Comparison of ENCODE assay signal across 23 mouse cellular contexts in genomic region chr11:61687595-61687994, GRCm38 (mm10). TPM values are rescaled to one million over a fixed set of nuclear protein-coding genes. Genes with fewer than 3 reads are reported as not detected.
DNase-seq lines count a peak whose midpoint lies in the region; ATAC-seq and TF ChIP-seq lines count a peak whose summit lies in the region.
"Had no signal": no experiment of that assay in that cellular context is flagged by ENCODE, and none has a peak within 500 bp of the region (broad histone marks: within the 10 kb centered on the region; RNA-seq: fewer than 3 reads in every experiment).

No protein-coding gene starts in this region.

- no peak for TF ChIP-seq CTCF in gastrocnemius, adult 2 months (IDR thresholded peaks at IDR 0.05)

- peaks cover 75% of the 10 kb centered on the region for H3K4me1 ChIP-seq in heart, embryonic 12.5 days (replicated peaks)
- peaks cover 66% of the 10 kb centered on the region for H3K4me1 ChIP-seq in liver, embryonic 12.5 days

- H3K4me2 ChIP-seq in heart, embryonic 12.5 days: no peak overlapping the region
- peak overlapping the region; percentile 94 for H3K4me2 ChIP-seq in liver, embryonic 12.5 days
- H3K4me2 ChIP-seq: embryonic facial prominence, embryonic 12.5 days; forebrain, embryonic 15.5 days; limb, embryonic 15.5 days; neural tube, embryonic 13.5 days had no signal

- no peak for ATAC-seq in heart, embryonic 12.5 days (ENCODE audit: insufficient number of reproducible peaks, low FRiP score)
- no peak for ATAC-seq in liver, embryonic 12.5 days
- ATAC-seq: forebrain, embryonic 15.5 days had no signal

- DNase-seq in heart, adult 18-20 months: no peak
- DNase-seq in urinary bladder, postnatal 14 days (ENCODE audit: low spot score): peak; percentile 52
- DNase-seq in urinary bladder, adult 18-20 months (ENCODE audit: low spot score in 2 of 2): no peak
- DNase-seq in gastrocnemius, postnatal 14 days: no peak
- DNase-seq in gastrocnemius, adult 2 months: no peak
- DNase-seq in left cerebral cortex, postnatal 14 days (ENCODE audit: low spot score in 2 of 2): no peak
- DNase-seq: B cell, adult 2 months; cerebellum, adult 9-10 months; kidney, adult 9 months; layer of hippocampus, adult 9-11 months; retina, postnatal 1 day; spleen, adult 18-20 months; thymus, adult 18-20 months had no signal

- H3K27me3 ChIP-seq in heart, embryonic 12.5 days (replicated peaks): peaks cover 19% of the 10 kb centered on the region; the same call in 1 of the 2 replicates
- H3K27me3 ChIP-seq in liver, embryonic 12.5 days (replicated peaks): peaks cover 48% of the 10 kb centered on the region

- H3K36me3 ChIP-seq in heart, embryonic 12.5 days: no peaks in the 10 kb centered on the region
- peaks cover 25% of the 10 kb centered on the region for H3K36me3 ChIP-seq in liver, embryonic 12.5 days
- H3K36me3 ChIP-seq: embryonic facial prominence, embryonic 12.5 days; forebrain, embryonic 15.5 days; hindbrain, embryonic 10.5 days; limb, embryonic 15.5 days; neural tube, embryonic 13.5 days had no signal

- H3K9me3 ChIP-seq in heart, embryonic 12.5 days (replicated peaks): no peaks in the 10 kb centered on the region
- H3K9me3 ChIP-seq in liver, embryonic 12.5 days (replicated peaks): no peaks in the 10 kb centered on the region
- H3K9me3 ChIP-seq: embryonic facial prominence, embryonic 12.5 days; forebrain, embryonic 15.5 days; hindbrain, embryonic 10.5 days; limb, embryonic 15.5 days; neural tube, embryonic 13.5 days had no signal

- H3K9ac ChIP-seq in heart, embryonic 12.5 days: no peak overlapping the region
- H3K9ac ChIP-seq in liver, embryonic 12.5 days: peak overlapping the region; percentile 82
- H3K9ac ChIP-seq: embryonic facial prominence, embryonic 12.5 days; forebrain, embryonic 15.5 days; limb, embryonic 15.5 days; neural tube, embryonic 13.5 days had no signal

- WGBS in heart, embryonic 12.5 days: 29% methylated on average over 2 of the region's 2 CpGs
- 33% methylated on average over 2 of the region's 2 CpGs for WGBS in liver, embryonic 12.5 days (ENCODE audit: insufficient replicate concordance)

- peak overlapping the region; percentile 34; the same call in 1 of the 2 replicates for H3K27ac ChIP-seq in heart, embryonic 12.5 days (ENCODE audit: poor library complexity, severe bottlenecking)
- no peak overlapping the region for H3K27ac ChIP-seq in liver, embryonic 12.5 days
- H3K27ac ChIP-seq in gastrocnemius, adult 2 months: no peak overlapping the region
- H3K27ac ChIP-seq: embryonic facial prominence, embryonic 12.5 days; forebrain, embryonic 15.5 days; hindbrain, embryonic 10.5 days; limb, embryonic 15.5 days; neural tube, embryonic 13.5 days had no signal

- intact Hi-C loops in gastrocnemius, postnatal 14 days (cut with DNase I; ENCODE audit: low total_unique reads): no loop called here
- intact Hi-C loops in gastrocnemius, adult 2 months (cut with DNase I): no loop called here
- intact Hi-C loops in left cerebral cortex, postnatal 14 days (cut with DNase I): no loop called here

- no peak overlapping the region for H3K4me3 ChIP-seq in heart, embryonic 12.5 days
- peak overlapping the region; percentile 70 for H3K4me3 ChIP-seq in liver, embryonic 12.5 days
- no peak overlapping the region for H3K4me3 ChIP-seq in gastrocnemius, adult 2 months
- H3K4me3 ChIP-seq: embryonic facial prominence, embryonic 12.5 days; forebrain, embryonic 15.5 days; hindbrain, embryonic 10.5 days; limb, embryonic 15.5 days; neural tube, embryonic 13.5 days had no signal

RNA-seq across cellular contexts. Expression of gene Fam83g, which starts 3.7 kb away (rescaled TPM):
- polyA plus RNA-seq in heart, embryonic 12.5 days (2016; fragmentation: Nextera tagmentation; extraction: Ambion mirVana): 2.7 and 2.8 TPM in 2 replicates
- total RNA-seq in heart, adult 18-20 months (2021): under 1 TPM; 0.25 to 0.33 TPM
- polyA plus RNA-seq in liver, embryonic 12.5 days (2016; fragmentation: Nextera tagmentation; extraction: Ambion mirVana): 8.2 and 8.5 TPM in 2 replicates
- total RNA-seq in gastrocnemius, postnatal 14 days (2021): under 1 TPM; 0.09 to 0.10 TPM
- total RNA-seq in gastrocnemius, adult 2 months (2021): under 1 TPM; 0.28 to 0.33 TPM
- under 1 TPM in 1 of 2 experiments, not detected in 1; 0.09 TPM for total RNA-seq in left cerebral cortex, postnatal 14 days (2021)

RNA-seq across cellular contexts. Expression of gene Slc5a10, which starts 33.0 kb away (rescaled TPM):
- not detected in 2 replicates for polyA plus RNA-seq in heart, embryonic 12.5 days (2016; fragmentation: Nextera tagmentation; extraction: Ambion mirVana)
- total RNA-seq in heart, adult 18-20 months (2021): not detected
- polyA plus RNA-seq in liver, embryonic 12.5 days (2016; fragmentation: Nextera tagmentation; extraction: Ambion mirVana): not detected in 2 replicates
- not detected for total RNA-seq in gastrocnemius, postnatal 14 days (2021)
- total RNA-seq in gastrocnemius, adult 2 months (2021): not detected
- total RNA-seq in left cerebral cortex, postnatal 14 days (2021): under 1 TPM; 0.18 to 0.27 TPM
- total RNA-seq: gastrocnemius, postnatal 4 days; MEL; midbrain, postnatal 0 days had no signal
- polyA plus RNA-seq: forebrain, embryonic 15.5 days; hindbrain, embryonic 10.5 days; limb, embryonic 15.5 days; neural tube, embryonic 13.5 days had no signal

RNA-seq across cellular contexts. Expression of gene Grap, which starts 34.5 kb away (rescaled TPM):
- 7.7 and 8.1 TPM in 2 replicates for polyA plus RNA-seq in heart, embryonic 12.5 days (2016; fragmentation: Nextera tagmentation; extraction: Ambion mirVana)
- 10 to 100 TPM; 12.1 to 13.5 TPM for total RNA-seq in heart, adult 18-20 months (2021)
- 6.4 and 8.8 TPM in 2 replicates for polyA plus RNA-seq in liver, embryonic 12.5 days (2016; fragmentation: Nextera tagmentation; extraction: Ambion mirVana)
- total RNA-seq in gastrocnemius, postnatal 14 days (2021): 1 to 10 TPM; 7.0 to 9.9 TPM
- 1 to 10 TPM; 3.2 to 3.3 TPM for total RNA-seq in gastrocnemius, adult 2 months (2021)
- 1 to 10 TPM; 6.7 to 9.2 TPM for total RNA-seq in left cerebral cortex, postnatal 14 days (2021)
